7 mouse cellular contexts compared by ENCODE assay signal in the genomic region with DNA sequence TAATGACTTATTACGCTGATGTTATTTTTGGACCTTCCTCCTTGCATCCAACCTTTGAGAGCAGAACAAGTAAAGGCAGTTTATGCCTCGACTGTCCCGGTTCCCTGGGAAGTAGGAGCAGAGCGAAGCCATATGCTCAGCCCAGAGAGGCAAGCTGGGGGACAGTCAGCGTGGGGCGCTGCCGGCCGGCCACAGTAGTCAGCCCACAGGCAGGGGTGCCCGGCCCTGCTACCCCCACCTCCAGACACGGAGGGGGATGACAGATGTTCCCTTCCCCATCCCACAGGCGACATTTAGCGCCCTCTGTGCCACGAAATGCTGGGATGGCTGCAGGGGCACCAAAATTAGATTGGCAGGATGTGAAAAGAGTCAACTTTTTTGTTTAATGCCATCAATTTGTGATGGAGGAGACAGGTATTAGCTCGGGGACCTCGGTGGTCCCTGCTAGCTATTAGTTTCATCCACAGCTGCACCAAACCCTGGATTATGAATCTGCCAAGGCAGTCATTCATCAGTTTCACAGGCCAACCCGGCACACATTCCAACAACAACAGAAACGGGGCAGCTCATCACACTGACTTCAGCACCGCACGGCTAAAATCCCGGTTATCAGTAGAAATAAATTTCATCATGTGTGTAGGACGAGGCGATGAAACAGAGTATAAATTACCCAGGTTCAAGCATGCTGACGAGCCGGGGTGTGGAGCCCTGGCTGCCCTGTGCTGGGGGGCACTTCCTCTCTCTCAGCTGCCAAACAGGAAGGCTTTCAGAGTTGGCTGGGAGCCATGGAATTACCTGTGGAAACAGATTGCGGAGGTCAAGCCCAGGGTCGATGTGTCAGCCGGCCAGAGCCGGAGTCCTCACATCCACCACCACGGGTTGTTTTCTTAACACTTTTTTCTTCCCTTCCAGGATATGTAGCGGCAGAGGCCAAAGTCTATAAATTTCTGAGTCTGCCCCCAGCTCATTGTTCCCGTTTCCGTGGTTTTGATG.
DNase-seq lines count a peak whose midpoint lies in the region; ATAC-seq lines count a peak whose summit lies in the region.

No protein-coding gene starts in this region.

- ATAC-seq in CD4-positive, CD25-positive, alpha-beta regulatory T cell, adult 4 months, result no peak

- intact Hi-C loops in left cerebral cortex, postnatal 36 days (cut with DNase I), result no loop called here

- DNase-seq in embryo, embryonic 11 days, result peak; percentile 79
- DNase-seq in heart, adult 9 months (ENCODE audit: low spot score in 2 of 2), result peak; percentile 37 to 50
- DNase-seq in kidney, adult 8-10 months, result peak; percentile 46 to 51
- peak; percentile 36 for DNase-seq in lung, postnatal 10 days
- DNase-seq in thymus, postnatal 25 days, result no peak
- DNase-seq in left cerebral cortex, postnatal 36 days (ENCODE audit: low spot score in 2 of 2), result no peak

Comparison
In these comparisons a context has a peak if more than half of its experiments do, and no peak if none do; other contexts are left out.
1. DNase-seq: peak in embryo, embryonic 11 days (single experiment), heart, adult 9 months (2 of 2), kidney, adult 8-10 months (2 of 2) and lung, postnatal 10 days (single experiment); none in thymus, postnatal 25 days (single experiment) and left cerebral cortex, postnatal 36 days (0 of 2).